In genomic region chr15:25603286-25603685, GRCm38 (mm10) we compare ENCODE assay signal across 13 mouse cellular contexts. TPM values are rescaled to one million over a fixed set of nuclear protein-coding genes. Genes with fewer than 3 reads are reported as not detected.
DNase-seq lines count a peak whose midpoint lies in the region.
"Had no signal": no experiment of that assay in that cellular context is flagged by ENCODE, and none has a peak within 500 bp of the region (broad histone marks: within the 10 kb centered on the region; RNA-seq: fewer than 3 reads in every experiment).

No protein-coding gene starts in this region.

- peak overlapping the region; percentile 24; the same call in 1 of the 2 replicates for H3K27ac ChIP-seq in embryonic facial prominence, embryonic 10.5 days (replicated peaks)
- H3K27ac ChIP-seq: hindbrain, embryonic 10.5 days; lung, embryonic 15.5 days; midbrain, embryonic 13.5 days had no signal

- H3K27me3 ChIP-seq in embryonic facial prominence, embryonic 10.5 days (replicated peaks; ENCODE audit: low read depth, poor library complexity, severe bottlenecking) = no peaks in the 10 kb centered on the region
- H3K27me3 ChIP-seq: lung, embryonic 15.5 days; midbrain, embryonic 13.5 days had no signal

- H3K9me3 ChIP-seq in embryonic facial prominence, embryonic 10.5 days = no peaks in the 10 kb centered on the region
- H3K9me3 ChIP-seq: hindbrain, embryonic 10.5 days; lung, embryonic 15.5 days; midbrain, embryonic 13.5 days had no signal

- no peak overlapping the region for H3K4me3 ChIP-seq in embryonic facial prominence, embryonic 10.5 days
- H3K4me3 ChIP-seq: hindbrain, embryonic 10.5 days; lung, embryonic 15.5 days; midbrain, embryonic 13.5 days had no signal

- 53% methylated on average over 6 of the region's 6 CpGs for WGBS in embryonic facial prominence, embryonic 10.5 days

- H3K4me1 ChIP-seq in embryonic facial prominence, embryonic 10.5 days = peaks cover 10% of the 10 kb centered on the region

- intact Hi-C loops in left cerebral cortex, postnatal 4 days (cut with DNase I) = no loop called here

- no peaks in the 10 kb centered on the region for H3K36me3 ChIP-seq in embryonic facial prominence, embryonic 10.5 days (replicated peaks)
- H3K36me3 ChIP-seq: hindbrain, embryonic 10.5 days; lung, embryonic 15.5 days; midbrain, embryonic 13.5 days had no signal

- peak; percentile 38 to 55 for DNase-seq in kidney, postnatal 4 days
- DNase-seq in kidney, adult 11 months = no peak
- peak; percentile 41 for DNase-seq in R1 (ENCODE audit: low read depth, low spot score)
- DNase-seq in embryonic facial prominence, embryonic 10.5 days (ENCODE audit: low spot score) = peak; percentile 47
- DNase-seq in mesoderm, embryonic 11.5 days (ENCODE audit: low read depth, low spot score) = peak; percentile 76
- DNase-seq in left cerebral cortex, postnatal 4 days = no peak
- no peak for DNase-seq in adrenal gland, adult 2 months
- DNase-seq: cerebellum, postnatal 10 days; thymus, adult 2 months had no signal

RNA-seq across cellular contexts. Expression of gene Myo10, which starts 19.0 kb away (rescaled TPM):
- 44.2 and 47.2 TPM in 2 replicates for polyA plus RNA-seq in embryonic facial prominence, embryonic 10.5 days (2016; fragmentation: Nextera tagmentation; extraction: Ambion mirVana)
- 10 to 100 TPM; 40.6 to 45.5 TPM for total RNA-seq in left cerebral cortex, postnatal 4 days (2021)
- total RNA-seq in adrenal gland, adult 2 months (2021) = 100 to 1,000 TPM in 1 of 2 experiments, 10 to 100 TPM in 1; 63.9 to 103 TPM
- 35.8 and 42.1 TPM in 2 replicates for polyA plus RNA-seq in adrenal gland, adult 2 months (2012; rRNA removed)
- total RNA-seq: MEL had no signal

Comparison
In these comparisons a context has a peak if more than half of its experiments do, and no peak if none do; other contexts are left out.
1. DNase-seq: peak in kidney, postnatal 4 days (2 of 2), R1 (single experiment), embryonic facial prominence, embryonic 10.5 days (single experiment) and mesoderm, embryonic 11.5 days (single experiment); none in kidney, adult 11 months (single experiment), left cerebral cortex, postnatal 4 days (single experiment) and adrenal gland, adult 2 months (single experiment).